Mouse (Mus musculus) kidney, embryonic 14.5 days (tissue): ENCODE measurements around the gene Gm5662. TPM values are rescaled to one million over a fixed set of nuclear protein-coding genes. Genes with fewer than 3 reads are reported as not detected.
"Not testable (repeated sequence)": the region's sequence is repeated elsewhere in the genome, so short reads cannot be mapped to it uniquely, and the experiment has no call there.

ENCODE experiments used
- ATAC-seq: fragments of 200-750 bp; cut with Nextera tagmentation; 2 replicates; pipeline ENCODE4 v1.8.0; 2017; ENCODE audit warnings: moderate number of reproducible peaks, mild to moderate bottlenecking, moderate TSS enrichment, moderate library complexity; ENCODE audit not compliant: low FRiP score, low TSS enrichment
- H3K27ac ChIP-seq: fragments of 300-500 bp; sonication (generic); 2 replicates; pipeline ENCODE4 v1.5.1; 2014; ENCODE audit warnings: low read depth, mild to moderate bottlenecking, low read length, moderate library complexity, mixed read lengths
- H3K27me3 ChIP-seq: fragments of 300-500 bp; sonication (generic); 2 replicates; pipeline ENCODE4 v1.6.1; 2014; ENCODE audit warnings: mild to moderate bottlenecking, low read length; ENCODE audit not compliant: control insufficient read depth, insufficient read depth
- H3K36me3 ChIP-seq: fragments of 300-500 bp; sonication (generic); 2 replicates; pipeline ENCODE4 v1.6.1; 2014; ENCODE audit warnings: low read length, mixed read lengths; ENCODE audit not compliant: control insufficient read depth, insufficient read depth
- H3K4me1 ChIP-seq: fragments of 300-500 bp; sonication (generic); 2 replicates; pipeline ENCODE4 v1.6.1; 2014; ENCODE audit warnings: low read length, mixed read lengths; ENCODE audit not compliant: control insufficient read depth, insufficient read depth
- H3K4me2 ChIP-seq: fragments of 300-500 bp; sonication (generic); replicated peaks from 2 replicates; pipeline ENCODE4 v1.6.1; 2014; ENCODE audit warnings: low read depth, mild to moderate bottlenecking, low read length
- H3K4me3 ChIP-seq: fragments of 300-500 bp; sonication (generic); 2 replicates; pipeline ENCODE4 v1.5.1; 2014; ENCODE audit warnings: mild to moderate bottlenecking, low read length
- H3K9ac ChIP-seq: fragments of 300-500 bp; sonication (generic); 2 replicates; pipeline ENCODE4 v1.6.1; 2014; ENCODE audit warnings: low read depth, mild to moderate bottlenecking, low read length, moderate library complexity
- H3K9me3 ChIP-seq: fragments of 300-500 bp; sonication (generic); 2 replicates; pipeline ENCODE4 v1.6.1; 2016; ENCODE audit warnings: low read length; ENCODE audit not compliant: control insufficient read depth
- WGBS: fragments of 180-500 bp; shearing (Covaris S2); extraction: QIAGEN DNeasy Blood & Tissue Kit; methylation state at CpG from one replicate; pipeline ENCODE4 v1.1.7; 2014; 5-methylcytosine and 5-hydroxymethylcytosine counted together
- polyA plus RNA-seq: library from polyadenylated mRNA; unstranded; fragments of >200 nt; fragmentation: Nextera tagmentation; extraction: Ambion mirVana; gene quantifications from 2 replicates; pipeline ENCODE4 v1.2.1, GENCODE M21; 2014

Gene Gm5662
- polyA plus RNA-seq, 1 experiment from 2014 or later: not detected

DNA sequence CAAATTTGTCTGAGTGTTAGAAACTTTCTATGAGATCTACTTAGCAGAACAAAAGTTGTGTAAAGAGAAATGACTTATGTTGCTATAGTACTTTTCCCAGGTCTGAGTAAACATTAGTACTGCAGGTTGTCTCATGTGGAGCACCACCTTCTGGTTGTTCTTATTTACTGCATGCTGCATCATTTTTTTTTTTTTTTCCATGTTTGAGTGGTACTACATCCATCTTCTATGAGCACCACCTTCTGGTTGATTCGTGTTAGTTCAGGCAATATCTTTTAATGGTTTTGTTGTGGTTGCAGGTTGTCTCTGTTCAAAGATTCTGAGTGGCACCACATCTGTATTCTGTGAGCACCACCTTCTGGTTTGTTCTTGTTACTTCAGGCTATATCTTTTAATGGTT, 31.4 kb downstream of the Gm5662 start:
- not testable (repeated sequence) for H3K9ac ChIP-seq, H3K4me1 ChIP-seq, H3K27me3 ChIP-seq, H3K27ac ChIP-seq, H3K4me3 ChIP-seq, H3K9me3 ChIP-seq, H3K36me3 ChIP-seq, H3K4me2 ChIP-seq, ATAC-seq
- 38% methylated on average over 1 of the region's 1 CpGs for WGBS

Other genes starting within 250 kb of the Gm5662 start
- gene Gm2056, start 247.5 kb downstream of the Gm5662 start, polyA plus RNA-seq: not detected in 2 replicates
- gene Gm16368, start 190.8 kb downstream of the Gm5662 start, polyA plus RNA-seq: not detected in 2 replicates
- gene Gm10436, start 92.4 kb downstream of the Gm5662 start, polyA plus RNA-seq: 0.21 TPM in 1 of 2 replicates, not detected in the other
- gene Gm8332, start 24.4 kb downstream of the Gm5662 start, polyA plus RNA-seq: not detected in 2 replicates
- gene Gm5039, start 49.5 kb upstream of the Gm5662 start, polyA plus RNA-seq: not detected in 2 replicates
- gene Adck1, start 86.1 kb upstream of the Gm5662 start, polyA plus RNA-seq: 16.0 and 17.3 TPM in 2 replicates